Mouse (Mus musculus) ovary, postnatal 36 days (tissue): ENCODE measurements at regions not wholly inside any gene's neighbourhood (a gene's known extent, or its start where the extent isn't known, plus 50 kb on each side); places are given as distances from the start of the nearest gene placed in this dataset.

Experiments used
- DNase-seq: peaks from one replicate; pipeline ENCODE4 v3.0.0; 2022; ENCODE audit warnings: low spot score, mixed read lengths

DNA sequence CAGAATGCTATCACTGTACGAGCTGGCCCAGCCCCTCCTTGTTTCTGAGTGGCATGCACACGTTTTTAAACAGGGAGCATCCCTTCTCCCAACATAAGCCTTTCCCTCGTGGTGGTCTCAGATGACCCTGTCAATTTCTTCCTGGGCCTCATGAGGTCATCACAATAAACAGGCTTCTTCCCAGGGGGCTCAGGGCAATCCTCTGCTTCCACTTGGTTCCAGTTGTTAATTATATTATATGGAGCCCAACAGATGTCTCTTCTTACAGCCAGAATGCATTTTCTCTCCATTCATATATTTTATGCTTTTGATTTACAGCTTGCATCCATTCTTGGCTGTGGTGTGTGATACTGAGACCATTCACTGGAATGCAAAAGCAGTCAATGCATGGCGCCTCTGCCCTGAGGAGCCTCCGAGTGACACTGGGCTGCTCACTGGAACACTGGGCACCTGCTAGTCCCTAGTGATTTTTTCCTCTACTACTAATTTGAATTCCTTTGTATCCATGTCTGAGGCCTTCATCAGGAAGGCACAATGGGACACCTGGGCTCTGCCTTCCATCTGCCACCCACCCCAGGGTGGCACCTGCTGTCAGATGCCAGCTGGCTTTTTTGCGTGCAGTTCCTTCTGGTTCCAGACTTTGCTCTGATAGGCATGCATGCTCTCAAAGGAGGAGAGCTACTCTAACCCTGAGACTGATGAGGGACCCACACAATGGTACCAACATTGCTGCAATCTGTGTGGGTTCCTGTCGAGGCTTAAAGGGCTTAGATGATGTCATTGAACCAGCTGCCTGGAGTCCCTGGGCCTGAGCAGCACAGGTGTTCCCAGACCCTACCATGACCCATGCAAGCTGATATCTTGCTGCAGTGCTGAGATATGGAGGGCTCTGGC lies 528.8 kb upstream of the Mgmt start:
- DNase-seq = no peak

- DNase-seq = no peak
These were observed 517.2 kb upstream of the Mgmt start for GRCm38 (mm10) chr7:136377259-136377658.

- no peak for DNase-seq
These were observed 516.7 kb upstream of the Mgmt start for GRCm38 (mm10) chr7:136377742-136378141.

DNA sequence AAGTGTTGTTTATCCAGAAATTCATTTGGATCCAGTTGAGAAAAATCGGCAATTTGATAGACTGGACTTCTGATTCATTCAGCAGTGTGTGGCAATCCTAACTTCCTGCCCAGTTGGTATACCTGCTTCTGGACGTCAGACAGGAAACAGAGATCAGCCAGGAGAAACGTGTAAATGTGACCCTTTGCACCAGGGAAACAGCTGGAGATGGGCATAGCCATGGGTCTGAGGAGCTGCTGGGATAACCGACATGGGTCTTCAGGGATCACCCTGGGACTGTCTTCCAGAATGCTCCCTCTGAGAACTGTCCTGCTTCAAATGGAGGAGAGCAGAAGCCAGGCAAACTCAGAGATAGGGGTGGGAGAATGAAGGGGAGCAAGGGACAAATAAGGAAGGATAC lies 516.1 kb upstream of the Mgmt start:
- DNase-seq = no peak

GRCm38 (mm10) chr7:136379319-136379718 lies 515.1 kb upstream of the Mgmt start:
- no peak for DNase-seq

DNA sequence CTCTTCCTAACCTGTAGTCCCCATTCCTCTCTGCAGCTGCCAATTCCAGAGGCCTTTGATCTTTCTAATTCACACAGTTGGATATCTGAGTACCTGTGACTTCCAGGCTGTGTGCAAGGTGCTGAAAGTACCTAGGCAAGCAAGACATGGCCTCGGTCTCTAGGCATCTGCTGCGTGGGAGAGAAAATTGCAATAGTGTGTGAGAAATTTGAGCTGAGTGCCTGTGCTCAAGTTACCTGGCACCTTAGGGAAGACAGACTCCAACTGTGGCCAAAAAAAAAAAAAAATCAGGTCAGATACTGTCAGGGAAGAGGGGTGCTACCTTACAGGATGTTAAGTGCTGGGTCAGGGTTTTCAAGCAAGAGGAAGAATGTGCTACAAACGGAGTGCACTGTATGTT lies 514.7 kb upstream of the Mgmt start:
- no peak for DNase-seq

- DNase-seq = no peak
These were observed 511.1 kb upstream of the Mgmt start for GRCm38 (mm10) chr7:136383296-136383695.

DNA sequence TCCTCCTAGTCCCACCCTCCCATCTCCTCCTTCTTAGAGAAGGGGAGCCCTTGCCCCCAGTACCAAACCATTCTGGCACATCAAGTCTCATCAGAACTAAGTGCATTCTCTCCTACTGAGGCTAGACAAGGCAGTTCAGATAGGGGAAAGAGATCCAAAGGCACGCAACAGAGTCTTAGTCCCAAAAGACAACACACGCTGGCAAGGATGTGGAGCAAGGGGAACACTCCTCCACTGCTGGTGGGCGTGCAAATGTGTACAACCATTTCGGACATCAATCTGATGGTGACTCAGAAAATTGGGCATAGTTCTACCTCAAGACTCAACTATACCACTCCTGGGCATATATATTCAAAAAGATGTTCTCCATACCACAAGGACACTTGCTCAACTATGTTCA lies 506.7 kb upstream of the Mgmt start:
- no peak for DNase-seq

DNA sequence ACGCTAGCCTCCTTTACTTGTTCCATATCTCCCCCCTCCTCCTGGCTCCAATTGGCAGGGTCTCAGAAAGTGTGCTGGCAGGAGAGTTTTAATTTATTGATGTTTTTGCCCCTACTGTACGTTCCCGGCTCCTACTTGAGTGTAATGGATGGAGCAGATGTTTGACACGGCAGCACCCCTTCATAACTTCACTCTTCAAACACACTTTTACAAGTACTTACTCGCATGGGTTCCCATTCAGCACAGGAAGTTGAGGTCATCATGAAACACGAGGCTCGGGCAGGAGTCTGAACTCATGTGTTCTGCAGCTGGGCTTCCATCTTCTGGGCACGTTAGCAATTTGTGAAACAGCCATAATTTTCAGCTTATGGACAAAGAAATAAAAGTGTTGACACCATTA lies 504.3 kb upstream of the Mgmt start:
- no peak for DNase-seq

- no peak for DNase-seq
These were observed 501.0 kb upstream of the Mgmt start for GRCm38 (mm10) chr7:136393454-136393853.

DNA sequence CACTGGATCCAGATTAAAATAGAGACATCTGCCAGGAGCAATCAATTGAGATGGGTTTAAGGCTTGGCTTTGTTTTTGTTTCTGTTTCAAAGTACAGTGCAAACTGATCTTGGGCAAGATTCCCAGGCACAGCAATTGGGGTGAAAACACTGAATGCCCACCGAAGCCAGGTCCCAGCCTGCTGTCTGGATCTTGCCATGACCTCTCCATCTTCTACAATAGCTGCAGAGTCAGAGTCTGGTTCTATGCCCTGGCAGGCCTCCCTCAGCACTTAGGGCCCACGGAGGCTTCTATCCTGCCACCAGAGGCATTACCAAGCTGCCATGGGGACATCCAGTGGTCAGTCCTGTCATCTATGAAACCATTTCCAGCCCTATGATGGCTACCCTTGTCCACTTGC lies 498.6 kb upstream of the Mgmt start:
- no peak for DNase-seq

GRCm38 (mm10) chr7:136397101-136397500 lies 497.3 kb upstream of the Mgmt start:
- DNase-seq = no peak

DNA sequence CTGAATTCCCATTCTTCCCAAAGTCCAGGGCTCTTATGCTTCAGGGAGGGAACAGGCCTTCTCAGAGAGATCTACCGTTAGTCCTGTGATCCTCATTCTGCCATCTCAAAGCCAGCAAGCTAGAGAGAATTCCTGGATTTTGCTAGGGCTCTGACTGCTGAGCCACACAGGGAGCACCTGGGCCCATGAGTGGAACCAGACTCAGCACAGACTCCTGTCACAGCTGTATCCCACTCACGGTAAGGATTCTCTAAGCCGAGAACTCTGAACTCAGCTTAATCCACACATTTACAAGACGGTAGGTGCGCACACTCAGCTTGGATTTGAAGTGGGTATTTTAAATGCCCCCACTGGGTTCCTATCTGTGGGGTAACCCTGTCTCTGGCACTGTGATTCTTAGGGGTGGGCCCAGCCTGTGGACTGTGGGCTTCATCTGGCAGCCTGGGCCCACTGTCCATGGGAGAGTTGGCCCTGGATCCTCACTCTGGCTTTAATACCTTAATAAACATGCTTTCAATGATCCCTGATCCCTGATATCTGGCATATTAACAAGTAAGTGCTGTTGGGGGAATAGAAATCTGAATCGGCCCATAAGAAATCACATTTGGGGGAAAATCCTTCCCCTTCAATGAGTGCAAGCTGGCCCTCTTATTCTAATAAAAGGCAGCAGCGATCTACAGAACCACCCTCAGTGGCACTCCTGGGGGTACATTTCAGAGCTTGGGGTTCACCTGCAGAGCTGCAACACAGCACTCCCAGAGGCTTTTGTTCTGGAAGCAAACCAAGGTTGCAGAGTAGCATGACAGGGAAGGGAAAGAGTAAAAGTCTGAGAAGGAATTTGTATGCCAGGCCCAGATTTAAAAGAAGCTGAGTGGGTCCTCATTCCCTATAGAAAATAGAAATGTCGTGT lies 491.5 kb upstream of the Mgmt start:
- DNase-seq = no peak

DNA sequence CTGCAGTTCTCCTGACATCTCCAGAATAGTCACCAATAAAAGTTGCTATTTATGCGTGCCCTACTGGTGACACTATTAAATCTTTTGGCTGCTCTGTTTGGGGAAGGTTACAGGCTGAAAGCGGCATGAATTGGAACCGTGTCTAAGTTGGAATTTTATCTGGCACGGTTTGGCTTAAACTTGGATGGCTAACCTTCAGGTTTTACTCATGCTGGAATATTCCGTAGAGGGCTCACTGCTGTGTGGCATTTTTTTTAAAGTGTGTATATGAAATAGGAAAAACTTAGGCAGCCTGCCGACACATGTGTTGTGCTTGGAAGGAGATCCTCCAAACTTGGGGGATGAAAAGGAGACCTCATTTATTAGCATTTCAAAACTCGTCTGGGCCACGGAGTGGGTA lies 489.0 kb upstream of the Mgmt start:
- DNase-seq = no peak

- peak; percentile 15 for DNase-seq
These were observed 487.9 kb upstream of the Mgmt start for GRCm38 (mm10) chr7:136406258-136407100.

DNA sequence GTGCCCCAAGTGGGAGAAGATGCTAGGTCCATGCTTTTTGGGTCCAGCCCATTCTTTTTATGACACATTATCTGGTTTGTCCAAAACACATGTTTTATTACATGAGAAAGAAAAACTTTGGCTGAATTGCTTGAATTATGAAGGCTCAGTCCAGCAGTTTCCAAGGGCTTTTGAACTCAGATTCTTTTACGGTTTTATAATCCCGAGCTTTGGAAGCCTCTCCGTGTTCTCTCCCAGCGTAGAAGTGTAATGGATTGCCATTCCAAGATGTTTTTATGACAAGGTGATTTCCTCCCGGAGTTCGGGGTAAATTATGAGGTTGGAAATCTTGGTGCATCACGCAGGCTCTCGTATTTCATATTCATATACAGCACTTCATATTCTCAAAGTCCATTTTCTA lies 479.6 kb upstream of the Mgmt start:
- no peak for DNase-seq

GRCm38 (mm10) chr7:136417327-136417726 lies 477.1 kb upstream of the Mgmt start:
- no peak for DNase-seq

GRCm38 (mm10) chr7:136423846-136424531 lies 470.4 kb upstream of the Mgmt start:
- no peak for DNase-seq

- no peak for DNase-seq
These were observed 467.2 kb upstream of the Mgmt start for GRCm38 (mm10) chr7:136427164-136427563.

DNA sequence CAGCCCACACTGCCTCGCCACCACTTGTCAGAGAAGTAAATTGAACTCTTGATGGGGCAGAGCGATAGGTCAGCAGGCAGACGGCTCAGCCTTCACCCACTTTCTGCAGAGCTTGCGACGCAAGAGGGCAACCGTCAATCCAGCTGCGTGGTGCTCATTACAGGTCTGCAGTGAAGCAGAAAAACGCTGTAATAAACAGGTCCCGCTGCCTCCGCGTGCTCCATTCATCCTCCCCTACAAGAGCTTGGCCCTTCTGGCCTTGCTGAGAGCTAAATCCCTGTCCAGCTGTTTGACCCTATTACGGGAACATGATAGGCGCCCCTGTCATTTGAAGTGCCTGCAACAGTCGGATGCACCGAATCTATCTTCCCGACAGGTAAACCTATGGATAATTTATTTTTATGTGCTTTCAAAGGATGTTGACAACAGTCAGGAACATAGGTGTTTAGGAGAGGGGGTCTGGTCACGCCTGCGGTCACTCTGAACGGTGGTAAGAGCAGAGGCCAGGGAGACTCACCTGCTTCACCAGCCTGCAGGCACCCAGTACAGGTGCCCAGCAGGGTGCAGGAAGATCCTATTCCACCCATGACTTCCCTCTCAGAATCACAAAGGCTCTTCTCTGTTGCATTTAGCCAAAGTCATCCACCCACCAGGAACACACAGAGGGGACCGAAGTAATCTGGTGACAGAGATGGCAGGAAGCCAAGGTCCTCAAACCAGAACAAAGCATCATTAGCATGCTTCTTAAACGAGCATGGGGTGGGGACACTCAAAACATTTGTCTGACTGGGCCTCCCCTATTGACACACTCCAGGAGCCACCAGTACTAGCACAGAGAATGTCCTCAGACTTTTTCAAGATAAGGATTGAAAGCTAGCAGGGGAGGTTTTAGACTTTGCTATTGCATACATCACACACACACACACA lies 464.1 kb upstream of the Mgmt start:
- DNase-seq = no peak
